Mouse (Mus musculus) intestine, embryonic 16.5 days (tissue): ENCODE measurements at regions not wholly inside any gene's neighbourhood (a gene's known extent, or its start where the extent isn't known, plus 50 kb on each side); places are given as distances from the start of the nearest gene placed in this dataset.

Source experiments
- ATAC-seq: fragments of 200-750 bp; cut with Nextera tagmentation; 2 replicates; pipeline ENCODE4 v1.8.0; 2017; ENCODE audit warnings: moderate TSS enrichment, moderate library complexity
- H3K27ac ChIP-seq: fragments of 300-500 bp; sonication (generic); 2 replicates; pipeline ENCODE4 v1.5.1; 2014; ENCODE audit warnings: mild to moderate bottlenecking, low read length
- H3K27me3 ChIP-seq: fragments of 300-500 bp; sonication (generic); replicated peaks from 2 replicates; pipeline ENCODE4 v1.6.1; 2014; ENCODE audit warnings: low read length, control low read depth, mixed read lengths; ENCODE audit not compliant: control insufficient read depth, insufficient read depth
- H3K36me3 ChIP-seq: fragments of 300-500 bp; sonication (generic); 2 replicates; pipeline ENCODE4 v1.6.1; 2014; ENCODE audit warnings: low read length, control low read depth; ENCODE audit not compliant: control insufficient read depth, insufficient read depth
- H3K4me1 ChIP-seq: fragments of 300-500 bp; sonication (generic); 2 replicates; pipeline ENCODE4 v1.6.1; 2014; ENCODE audit warnings: low read length, control low read depth, mixed read lengths; ENCODE audit not compliant: control insufficient read depth, insufficient read depth
- H3K4me2 ChIP-seq: fragments of 300-500 bp; sonication (generic); 2 replicates; pipeline ENCODE4 v1.6.1; 2014; ENCODE audit warnings: low read depth, low read length, control low read depth
- H3K4me3 ChIP-seq: fragments of 300-500 bp; sonication (generic); 2 replicates; pipeline ENCODE4 v1.5.1; 2014; ENCODE audit warnings: mild to moderate bottlenecking, low read length
- H3K9ac ChIP-seq: fragments of 300-500 bp; sonication (generic); 2 replicates; pipeline ENCODE4 v1.6.1; 2014; ENCODE audit warnings: low read depth, low read length
- H3K9me3 ChIP-seq: fragments of 300-500 bp; sonication (generic); 2 replicates; pipeline ENCODE4 v1.6.1; 2016; ENCODE audit warnings: low read length, control low read depth; ENCODE audit not compliant: control insufficient read depth
- WGBS: fragments of 180-500 bp; shearing (Covaris S2); extraction: QIAGEN DNeasy Blood & Tissue Kit; methylation state at CpG from one replicate; pipeline ENCODE4 v1.1.7; 2014; 5-methylcytosine and 5-hydroxymethylcytosine counted together

GRCm38 (mm10) chrX:96876239-96876638 lies 163.0 kb downstream of the Gpr165 start:
- ATAC-seq = no peak
- Histone ChIP-seq H3K36me3 (no peaks in the 10 kb centered on the region), H3K4me3 (no peak overlapping the region), H3K4me1 (no peaks in the 10 kb centered on the region), H3K27me3 (no peaks in the 10 kb centered on the region), H3K9me3 (no peaks in the 10 kb centered on the region), H3K9ac (no peak overlapping the region), H3K4me2 (no peak overlapping the region), H3K27ac (no peak overlapping the region)
- 61% methylated on average over 2 of the region's 2 CpGs for WGBS

GRCm38 (mm10) chrX:96878721-96879120 lies 165.5 kb downstream of the Gpr165 start:
- no peaks in the 10 kb centered on the region for H3K36me3 ChIP-seq
- H3K27ac ChIP-seq = no peak overlapping the region
- H3K4me3 ChIP-seq = no peak overlapping the region
- no peak overlapping the region for H3K9ac ChIP-seq
- no peaks in the 10 kb centered on the region for H3K27me3 ChIP-seq
- no peak for ATAC-seq
- H3K4me2 ChIP-seq = no peak overlapping the region
- H3K4me1 ChIP-seq = no peaks in the 10 kb centered on the region
- no peaks in the 10 kb centered on the region for H3K9me3 ChIP-seq

GRCm38 (mm10) chrX:96879154-96879553 lies 165.9 kb downstream of the Gpr165 start:
- H3K36me3 ChIP-seq = no peaks in the 10 kb centered on the region
- no peak overlapping the region for H3K4me3 ChIP-seq
- ATAC-seq = peak; percentile 73
- H3K4me1 ChIP-seq = no peaks in the 10 kb centered on the region
- H3K27me3 ChIP-seq = no peaks in the 10 kb centered on the region
- H3K4me2 ChIP-seq = no peak overlapping the region
- no peaks in the 10 kb centered on the region for H3K9me3 ChIP-seq
- 53% methylated on average over 2 of the region's 2 CpGs for WGBS
- no peak overlapping the region for H3K9ac ChIP-seq
- no peak overlapping the region for H3K27ac ChIP-seq

GRCm38 (mm10) chrX:96900636-96901035 lies 171.8 kb upstream of the Pgr15l start:
- Histone ChIP-seq H3K36me3 (no peaks in the 10 kb centered on the region), H3K4me1 (no peaks in the 10 kb centered on the region), H3K27ac (no peak overlapping the region), H3K27me3 (no peaks in the 10 kb centered on the region), H3K9me3 (no peaks in the 10 kb centered on the region), H3K9ac (no peak overlapping the region), H3K4me3 (no peak overlapping the region), H3K4me2 (no peak overlapping the region)
- ATAC-seq = no peak
- WGBS = 19% methylated on average over 3 of the region's 3 CpGs
